Comparison of ENCODE assay signal across 11 mouse cellular contexts in the genomic region with DNA sequence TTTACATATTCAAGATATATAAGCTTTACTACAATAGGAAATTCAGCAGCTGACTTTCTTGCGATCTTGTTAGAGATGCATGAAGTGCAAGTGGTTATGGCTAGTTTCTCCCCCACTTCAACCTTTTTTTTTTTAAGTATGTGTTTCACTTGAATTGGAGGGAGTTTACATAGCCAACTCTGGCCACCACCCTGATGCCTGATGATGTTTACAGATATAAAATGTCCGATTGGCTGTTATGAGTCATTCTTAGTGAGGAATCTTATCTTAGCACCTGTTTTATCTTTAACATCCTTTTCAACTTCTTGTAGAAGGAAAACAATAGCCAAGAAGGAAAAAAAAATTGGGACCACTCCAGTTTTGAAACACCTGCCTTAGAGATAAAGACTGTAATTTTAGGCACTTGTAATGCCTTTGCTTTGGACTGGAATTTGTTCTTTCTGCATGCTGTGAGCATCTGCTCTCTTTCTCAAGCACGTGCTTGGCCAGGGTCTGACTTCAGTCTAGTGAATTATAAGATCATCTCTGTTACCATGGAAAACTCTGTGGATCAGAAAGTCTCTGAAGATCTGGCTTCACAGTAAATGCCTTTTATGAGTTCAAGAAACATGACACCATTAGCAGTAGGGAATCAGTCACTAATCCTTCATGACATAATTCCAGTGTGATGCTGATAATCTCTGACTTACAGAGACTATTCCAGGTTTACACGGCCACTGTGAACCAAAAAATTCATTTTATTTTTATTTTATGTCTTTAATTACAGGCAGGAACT.
DNase-seq lines count a peak whose midpoint lies in the region; ATAC-seq lines count a peak whose summit lies in the region.
"Had no signal": no experiment of that assay in that cellular context is flagged by ENCODE, and none has a peak within 500 bp of the region (broad histone marks: within the 10 kb centered on the region; RNA-seq: fewer than 3 reads in every experiment).

No protein-coding gene starts in this region.

- no peak overlapping the region for H3K9ac ChIP-seq in hindbrain, embryonic 14.5 days
- H3K9ac ChIP-seq in midbrain, embryonic 16.5 days (ENCODE audit: low read depth, low read length) = no peak overlapping the region

- no peaks in the 10 kb centered on the region for H3K27me3 ChIP-seq in hindbrain, embryonic 14.5 days (ENCODE audit: control insufficient read depth, insufficient read depth, low read length)
- H3K27me3 ChIP-seq in hindbrain, embryonic 10.5 days (ENCODE audit: insufficient read depth, poor library complexity, severe bottlenecking) = no peaks in the 10 kb centered on the region
- H3K27me3 ChIP-seq in midbrain, embryonic 16.5 days (ENCODE audit: control insufficient read depth, insufficient read depth, low read depth, low read length) = no peaks in the 10 kb centered on the region

- WGBS in hindbrain, embryonic 14.5 days = 62% methylated on average over 4 of the region's 4 CpGs
- WGBS in hindbrain, embryonic 10.5 days = 67% methylated on average over 4 of the region's 4 CpGs
- WGBS in midbrain, embryonic 16.5 days = 42% methylated on average over 4 of the region's 4 CpGs

- H3K9me3 ChIP-seq in hindbrain, embryonic 14.5 days (ENCODE audit: control insufficient read depth, low read length) = no peaks in the 10 kb centered on the region
- no peaks in the 10 kb centered on the region for H3K9me3 ChIP-seq in hindbrain, embryonic 10.5 days
- H3K9me3 ChIP-seq in midbrain, embryonic 16.5 days (replicated peaks; ENCODE audit: control insufficient read depth, low read length, poor library complexity, severe bottlenecking) = no peaks in the 10 kb centered on the region
- H3K9me3 ChIP-seq: G1E had no signal

- no peaks in the 10 kb centered on the region for H3K36me3 ChIP-seq in hindbrain, embryonic 14.5 days (replicated peaks; ENCODE audit: control insufficient read depth, insufficient read depth)
- H3K36me3 ChIP-seq in hindbrain, embryonic 10.5 days = no peaks in the 10 kb centered on the region
- H3K36me3 ChIP-seq in midbrain, embryonic 16.5 days (ENCODE audit: control insufficient read depth, insufficient read depth, low read length) = no peaks in the 10 kb centered on the region
- H3K36me3 ChIP-seq: G1E had no signal

- ATAC-seq in hindbrain, embryonic 14.5 days (ENCODE audit: low FRiP score) = peak; percentile 46; the same call in 1 of the 2 replicates
- ATAC-seq in midbrain, embryonic 16.5 days = peak; percentile 82
- no peak for ATAC-seq in frontal cortex, adult (ENCODE audit: low TSS enrichment)

- H3K4me1 ChIP-seq in hindbrain, embryonic 14.5 days (replicated peaks; ENCODE audit: control insufficient read depth, insufficient read depth, low read length) = no peaks in the 10 kb centered on the region; the same call in 1 of the 2 replicates
- H3K4me1 ChIP-seq in hindbrain, embryonic 10.5 days (replicated peaks) = no peaks in the 10 kb centered on the region
- peaks cover 3% of the 10 kb centered on the region; the same call in 1 of the 2 replicates for H3K4me1 ChIP-seq in midbrain, embryonic 16.5 days (ENCODE audit: control insufficient read depth, insufficient read depth, low read length)

- H3K4me3 ChIP-seq in hindbrain, embryonic 14.5 days (replicated peaks; ENCODE audit: low read length) = no peak overlapping the region
- H3K4me3 ChIP-seq in hindbrain, embryonic 10.5 days = no peak overlapping the region
- no peak overlapping the region for H3K4me3 ChIP-seq in midbrain, embryonic 16.5 days (ENCODE audit: low read depth, low read length)

- peak; percentile 61 for DNase-seq in hindbrain, embryonic 14.5 days (ENCODE audit: low spot score)
- DNase-seq in hindbrain, embryonic 10.5 days (ENCODE audit: low spot score) = no peak
- peak; percentile 46 for DNase-seq in embryo, embryonic 11 days
- DNase-seq in gastrocnemius, postnatal 25 days = peak; percentile 22
- no peak for DNase-seq in adrenal gland, postnatal 25 days
- DNase-seq: kidney, adult 18-20 months; lung, postnatal 10 days; thymus, postnatal 36 days had no signal

- no peak overlapping the region for H3K4me2 ChIP-seq in hindbrain, embryonic 14.5 days (replicated peaks)
- no peak overlapping the region for H3K4me2 ChIP-seq in midbrain, embryonic 16.5 days (ENCODE audit: low read length)

- H3K27ac ChIP-seq in hindbrain, embryonic 14.5 days = no peak overlapping the region
- no peak overlapping the region for H3K27ac ChIP-seq in hindbrain, embryonic 10.5 days
- no peak overlapping the region for H3K27ac ChIP-seq in midbrain, embryonic 16.5 days (ENCODE audit: low read length)

Comparison
In these comparisons a context has a peak if more than half of its experiments do, and no peak if none do; other contexts are left out.
1. DNase-seq: peak in hindbrain, embryonic 14.5 days (single experiment), embryo, embryonic 11 days (single experiment) and gastrocnemius, postnatal 25 days (single experiment); none in hindbrain, embryonic 10.5 days (single experiment) and adrenal gland, postnatal 25 days (single experiment).